Mouse (Mus musculus) gonadal fat pad, adult 2 months (tissue): ENCODE measurements around the gene Jph2. TPM values are rescaled to one million over a fixed set of nuclear protein-coding genes. Genes with fewer than 3 reads are reported as not detected.
"Not testable (repeated sequence)": the region's sequence is repeated elsewhere in the genome, so short reads cannot be mapped to it uniquely, and the experiment has no call there.

ENCODE experiments used
- DNase-seq: peaks from one replicate; pipeline ENCODE4 v3.0.0-alpha.2; 2012; ENCODE audit warnings: low read depth
- polyA plus RNA-seq: library from polyadenylated mRNA; depleted of rRNA; stranded (reverse); fragments of >200 nt; gene quantifications from 2 replicates; pipeline ENCODE4 v1.2.3, GENCODE M21; 2012

Gene Jph2
- polyA plus RNA-seq, 1 experiment = 16.3 TPM

GRCm38 (mm10) chr2:163411344-163411743 lies 13.6 kb upstream of the Jph2 start:
- DNase-seq = not testable (repeated sequence)

GRCm38 (mm10) chr2:163410211-163410610 lies 12.4 kb upstream of the Jph2 start:
- DNase-seq = no peak

- DNase-seq = no peak
Observed at GRCm38 (mm10) chr2:163404037-163404815, 6.4 kb upstream of the Jph2 start.

- DNase-seq = no peak
Observed at GRCm38 (mm10) chr2:163401221-163401620, 3.4 kb upstream of the Jph2 start.

GRCm38 (mm10) chr2:163399222-163399621 lies 1.4 kb upstream of the Jph2 start:
- DNase-seq = no peak

GRCm38 (mm10) chr2:163398770-163399169 lies 977 bp upstream of the Jph2 start:
- DNase-seq = no peak

GRCm38 (mm10) chr2:163397071-163397470 lies 722 bp downstream of the Jph2 start:
- DNase-seq = no peak

GRCm38 (mm10) chr2:163394977-163395376 lies 2.8 kb downstream of the Jph2 start:
- DNase-seq = no peak

GRCm38 (mm10) chr2:163393976-163394375 lies 3.8 kb downstream of the Jph2 start:
- no peak for DNase-seq

- no peak for DNase-seq
Observed at GRCm38 (mm10) chr2:163393241-163393640, 4.6 kb downstream of the Jph2 start.

- DNase-seq = no peak
Observed at GRCm38 (mm10) chr2:163392436-163392835, 5.4 kb downstream of the Jph2 start.

- no peak for DNase-seq
Observed at GRCm38 (mm10) chr2:163386423-163387190, 11.2 kb downstream of the Jph2 start.

- no peak for DNase-seq
Observed at GRCm38 (mm10) chr2:163385126-163385525, 12.7 kb downstream of the Jph2 start.

- no peak for DNase-seq
Observed at GRCm38 (mm10) chr2:163381246-163381645, 16.5 kb downstream of the Jph2 start.

- DNase-seq = no peak
Observed at GRCm38 (mm10) chr2:163379366-163379765, 18.4 kb downstream of the Jph2 start.

- no peak for DNase-seq
Observed at GRCm38 (mm10) chr2:163376082-163376481, 21.7 kb downstream of the Jph2 start.

GRCm38 (mm10) chr2:163375468-163375867 lies 22.3 kb downstream of the Jph2 start:
- DNase-seq = no peak

- no peak for DNase-seq
Observed at GRCm38 (mm10) chr2:163372627-163373026, 25.2 kb downstream of the Jph2 start.

- no peak for DNase-seq
Observed at GRCm38 (mm10) chr2:163370175-163370574, 27.6 kb downstream of the Jph2 start.

- no peak for DNase-seq
Observed at GRCm38 (mm10) chr2:163364785-163365541, 32.8 kb downstream of the Jph2 start.

- DNase-seq = no peak
Observed at GRCm38 (mm10) chr2:163362940-163363921, 34.6 kb downstream of the Jph2 start.
